Mouse (Mus musculus) liver, embryonic 14.5 days (tissue): ENCODE data around the gene Nup153. TPM values are rescaled to one million over a fixed set of nuclear protein-coding genes. Genes with fewer than 3 reads are reported as not detected.

Source experiments
- ATAC-seq: fragments of 200-750 bp; cut with Nextera tagmentation; 2 replicates; pipeline ENCODE4 v1.8.0; 2017; ENCODE audit warnings: moderate number of reproducible peaks, mild to moderate bottlenecking, moderate library complexity; ENCODE audit not compliant: insufficient read depth
- DNase-seq, 3 experiments: peaks; one replicate each; pipeline ENCODE4 v3.0.0-alpha.2; 2012 to 2013; ENCODE audit warnings: low read depth in 3 of 3, low spot score in 3 of 3
- H3K27ac ChIP-seq: fragments of 300-500 bp; sonication (generic); 2 replicates; pipeline ENCODE4 v1.5.1; 2014; ENCODE audit warnings: moderate library complexity, mild to moderate bottlenecking, control low read depth, inconsistent platforms
- H3K27me3 ChIP-seq: fragments of 300-500 bp; sonication (generic); 2 replicates; pipeline ENCODE4 v1.6.1; 2014; ENCODE audit warnings: mild to moderate bottlenecking, low read length, moderate library complexity; ENCODE audit not compliant: control insufficient read depth, insufficient read depth
- H3K36me3 ChIP-seq: fragments of 300-500 bp; sonication (generic); replicated peaks from 2 replicates; pipeline ENCODE4 v1.6.1; 2014; ENCODE audit warnings: low read depth; ENCODE audit not compliant: control insufficient read depth, insufficient read depth
- H3K4me1 ChIP-seq, 2 experiments: fragments of 200-500 bp in 1 of 2; fragments of 300-500 bp in 1 of 2; sonication (generic) in 1 of 2; replicated peaks; 2 replicates each; pipeline ENCODE4 v1.6.1; 2012 to 2014; ENCODE audit warnings: antibody characterized with exemption in 1 of 2, inconsistent platforms in 1 of 2, low read length in 1 of 2; ENCODE audit not compliant: control insufficient read depth in 2 of 2, insufficient read depth in 2 of 2
- H3K4me2 ChIP-seq: fragments of 300-500 bp; sonication (generic); 2 replicates; pipeline ENCODE4 v1.6.1; 2014; ENCODE audit warnings: low read depth, mild to moderate bottlenecking, control low read depth, moderate library complexity
- H3K4me3 ChIP-seq, 2 experiments: fragments of 200-500 bp in 1 of 2; fragments of 300-500 bp in 1 of 2; sonication (generic) in 1 of 2; 2 replicates each; pipeline ENCODE4 v1.5.1; 2012 to 2014; ENCODE audit warnings: low read depth in 2 of 2, low read length in 2 of 2, mild to moderate bottlenecking in 2 of 2, control low read depth in 1 of 2, inconsistent platforms in 1 of 2, moderate library complexity in 1 of 2; ENCODE audit not compliant: insufficient read depth in 1 of 2
- H3K9ac ChIP-seq: fragments of 300-500 bp; sonication (generic); replicated peaks from 2 replicates; pipeline ENCODE4 v1.6.1; 2014; ENCODE audit warnings: mild to moderate bottlenecking, control low read depth, moderate library complexity
- H3K9me3 ChIP-seq: fragments of 300-500 bp; sonication (generic); 2 replicates; pipeline ENCODE4 v1.6.1; 2016; ENCODE audit warnings: low read length, mixed read lengths; ENCODE audit not compliant: control insufficient read depth
- CTCF ChIP-seq: IDR thresholded peaks from 2 replicates; pipeline ENCODE4 v1.5.1; 2016; ENCODE audit warnings: antibody characterized with exemption, low read depth, control low read depth
- EP300 ChIP-seq: IDR thresholded peaks from 2 replicates; pipeline ENCODE4 v1.6.1; 2016; ENCODE audit warnings: antibody characterized with exemption, low read depth
- WGBS: fragments of 180-500 bp; shearing (Covaris S2); extraction: QIAGEN DNeasy Blood & Tissue Kit; methylation state at CpG from one replicate; pipeline ENCODE4 v1.1.7; 2014; ENCODE audit not compliant: insufficient replicate concordance; 5-methylcytosine and 5-hydroxymethylcytosine counted together
- polyA plus RNA-seq, 2 experiments: library from polyadenylated mRNA; depleted of rRNA in 1 of 2; stranded (reverse) in 1 of 2; unstranded in 1 of 2; fragments of >200 nt; fragmentation: Nextera tagmentation in 1 of 2; extraction: Ambion mirVana in 1 of 2; gene quantifications; 2 replicates each; pipeline versions ENCODE4 v1.2.1 to v1.2.3; 2012 to 2014

Nup153 gene
- polyA plus RNA-seq (2012; rRNA removed): 32.6 and 37.9 TPM in 2 replicates
- 21.0 and 21.6 TPM in 2 replicates for polyA plus RNA-seq (2014; fragmentation: Nextera tagmentation; extraction: Ambion mirVana)

- DNase-seq (peak; percentile 97), ATAC-seq (peak; percentile 85)
- Histone ChIP-seq H3K36me3 (no peaks in the 10 kb centered on the region), H3K4me1 (peaks cover 15% of the 10 kb centered on the region in 2 experiments), H3K27ac (peak within 1 kb of the TSS; percentile 90), H3K4me3 (peak within 1 kb of the TSS; percentile 70 to 98), H3K27me3 (no peaks in the 10 kb centered on the region), H3K4me2 (peak within 1 kb of the TSS; percentile 84), H3K9me3 (no peaks in the 10 kb centered on the region), H3K9ac (peak within 1 kb of the TSS; percentile 89)
- no peak for TF ChIP-seq CTCF
- 0 out of 2 replicates have a peak, but pooled peaks have one; percentile 34 for TF ChIP-seq EP300
- WGBS: 0% methylated on average over 51 of the region's 51 CpGs
Measured at GRCm38 (mm10) chr13:46727837-46728268, at the start of gene Nup153. Gene Nup153, minus strand, starts transcription at chr13:46727940.

- no peak for DNase-seq
- Histone ChIP-seq H3K36me3 (no peaks in the 10 kb centered on the region; the same call in 1 of the 2 replicates), H3K4me1 (peaks cover 3 to 12% of the 10 kb centered on the region in 2 experiments; a peak in 2 of 4 replicates), H3K27ac (no peak overlapping the region), H3K9ac (no peak overlapping the region), H3K4me2 (no peak overlapping the region), H3K27me3 (no peaks in the 10 kb centered on the region), H3K9me3 (no peaks in the 10 kb centered on the region), H3K4me3 (no peak overlapping the region)
- ATAC-seq: peak; percentile 26; the same call in 1 of the 2 replicates
- 25% methylated on average over 3 of the region's 3 CpGs for WGBS
- TF ChIP-seq EP300 (no peak), CTCF (no peak)
Measured at GRCm38 (mm10) chr13:46777461-46777860, 49.7 kb upstream of the Nup153 start.

- no peak overlapping the region for H3K9ac ChIP-seq
Measured at GRCm38 (mm10) chr13:46776636-46777305, 49.0 kb upstream of the Nup153 start.

GRCm38 (mm10) chr13:46774998-46775397 lies 47.3 kb upstream of the Nup153 start:
- 20% methylated on average over 5 of the region's 5 CpGs for WGBS
- Histone ChIP-seq H3K27me3 (no peaks in the 10 kb centered on the region), H3K4me3 (no peak overlapping the region), H3K36me3 (no peaks in the 10 kb centered on the region; the same call in 1 of the 2 replicates), H3K27ac (no peak overlapping the region), H3K4me2 (no peak overlapping the region), H3K9me3 (no peaks in the 10 kb centered on the region), H3K4me1 (peaks cover 2 to 11% of the 10 kb centered on the region in 2 experiments; a peak in 2 of 4 replicates), H3K9ac (no peak overlapping the region)
- ATAC-seq: no peak
- TF ChIP-seq EP300: no peak
- TF ChIP-seq CTCF: no peak
- no peak for DNase-seq

More at GRCm38 (mm10) chr13:46776636-46777305, 49.0 kb upstream of the Nup153 start:
- no peak overlapping the region for H3K4me3 ChIP-seq
- H3K36me3 ChIP-seq: no peaks in the 10 kb centered on the region; the same call in 1 of the 2 replicates
- no peak overlapping the region for H3K4me2 ChIP-seq
- no peak for DNase-seq
- peaks cover 3 to 17% of the 10 kb centered on the region in 2 experiments; a peak in 2 of 4 replicates for H3K4me1 ChIP-seq
- 54% methylated on average over 14 of the region's 14 CpGs for WGBS
- no peaks in the 10 kb centered on the region for H3K9me3 ChIP-seq
- no peaks in the 10 kb centered on the region for H3K27me3 ChIP-seq
- no peak for TF ChIP-seq CTCF
- ATAC-seq: no peak
- H3K27ac ChIP-seq: no peak overlapping the region

GRCm38 (mm10) chr13:46772581-46772980 lies 44.8 kb upstream of the Nup153 start:
- 83% methylated on average over 13 of the region's 13 CpGs for WGBS
- TF ChIP-seq CTCF (no peak), EP300 (no peak)
- Histone ChIP-seq H3K4me3 (no peak overlapping the region), H3K9ac (no peak overlapping the region), H3K9me3 (no peaks in the 10 kb centered on the region), H3K36me3 (no peaks in the 10 kb centered on the region; the same call in 1 of the 2 replicates), H3K27me3 (no peaks in the 10 kb centered on the region), H3K4me1 (peaks cover 0 to 8% of the 10 kb centered on the region in 2 experiments; a peak in 2 of 4 replicates), H3K27ac (no peak overlapping the region), H3K4me2 (no peak overlapping the region)
- no peak for ATAC-seq
- no peak for DNase-seq
